Mouse (Mus musculus) ES-Bruce4 (cell line): ENCODE measurements around the gene Hoxb2.

ENCODE experiments used
- CTCF ChIP-seq: IDR thresholded peaks from one replicate; pipeline ENCODE4 v1.8.1; 2011; ENCODE audit warnings: low read depth, low read length
- EP300 ChIP-seq: IDR thresholded peaks from 2 replicates; pipeline ENCODE4 v1.6.1; 2011; ENCODE audit warnings: low read depth, low read length; ENCODE audit not compliant: insufficient read depth
- POLR2A ChIP-seq: IDR thresholded peaks from one replicate; pipeline ENCODE4 v1.8.1; 2011; ENCODE audit warnings: low read length; ENCODE audit not compliant: insufficient read depth

- no peak for TF ChIP-seq POLR2A
- TF ChIP-seq CTCF: no peak
- TF ChIP-seq EP300: no peak
Measured at GRCm38 (mm10) chr11:96347717-96348116, 2.6 kb upstream of the Hoxb2 start.
